Mouse (Mus musculus) adrenal gland, adult (tissue): Measurements from ENCODE around the gene Adarb1.
A peak's percentile ranks its signal among the peaks of the same experiment; 100 is the strongest.
"Not testable (repeated sequence)": the region's sequence is repeated elsewhere in the genome, so short reads cannot be mapped to it uniquely, and the experiment has no call there.

Experiments
- DNase-seq, 2 experiments: peaks; one replicate each; pipeline ENCODE4 v3.0.0; 2022 to 2023; ENCODE audit warnings: low spot score in 1 of 2; ENCODE audit not compliant: inconsistent age in 2 of 2

Adarb1 gene

GRCm38 (mm10) chr10:77324716-77325115 is 93.4 kb downstream of the Adarb1 start:
- no peak for DNase-seq

GRCm38 (mm10) chr10:77321611-77322010 is 96.5 kb downstream of the Adarb1 start:
- no peak for DNase-seq

- no peak for DNase-seq
These were observed 97.1 kb downstream of the Adarb1 start for GRCm38 (mm10) chr10:77321001-77321400.

GRCm38 (mm10) chr10:77315682-77316081 is 102.4 kb downstream of the Adarb1 start:
- DNase-seq: no peak

- DNase-seq: no peak
These were observed 103.3 kb downstream of the Adarb1 start for GRCm38 (mm10) chr10:77314711-77315266.

- DNase-seq: no peak
These were observed 109.1 kb downstream of the Adarb1 start for GRCm38 (mm10) chr10:77308978-77309377.

- peak in 1 of 2 experiments; percentile 54 for DNase-seq
These were observed 112.3 kb downstream of the Adarb1 start for GRCm38 (mm10) chr10:77305766-77306165.

- no peak for DNase-seq
These were observed 113.1 kb downstream of the Adarb1 start for GRCm38 (mm10) chr10:77304840-77305533.

- DNase-seq: no peak
These were observed 113.7 kb downstream of the Adarb1 start for GRCm38 (mm10) chr10:77304362-77304761.

GRCm38 (mm10) chr10:77300934-77301297 is 117.2 kb downstream of the Adarb1 start:
- DNase-seq: no peak

- DNase-seq: no peak
These were observed 117.7 kb downstream of the Adarb1 start for GRCm38 (mm10) chr10:77300237-77300933.

- DNase-seq: no peak
These were observed 118.9 kb downstream of the Adarb1 start for GRCm38 (mm10) chr10:77299194-77299593.

- DNase-seq: no peak
These were observed 119.4 kb downstream of the Adarb1 start for GRCm38 (mm10) chr10:77298621-77299020.

- no peak for DNase-seq
These were observed 123.4 kb downstream of the Adarb1 start for GRCm38 (mm10) chr10:77294691-77295090.

GRCm38 (mm10) chr10:77290624-77291366 is 127.3 kb downstream of the Adarb1 start:
- no peak for DNase-seq

GRCm38 (mm10) chr10:77289559-77289958 is 128.5 kb downstream of the Adarb1 start:
- DNase-seq: no peak

- no peak for DNase-seq
These were observed 129.4 kb downstream of the Adarb1 start for GRCm38 (mm10) chr10:77288639-77289195.

GRCm38 (mm10) chr10:77287626-77288025 is 130.4 kb downstream of the Adarb1 start:
- peak in 1 of 2 experiments; percentile 34 for DNase-seq

- no peak for DNase-seq
These were observed 133.2 kb downstream of the Adarb1 start for GRCm38 (mm10) chr10:77284832-77285231.

- peak; percentile 71 to 92 for DNase-seq
These were observed 135.2 kb downstream of the Adarb1 start for GRCm38 (mm10) chr10:77282822-77283221.

- not testable (repeated sequence) for DNase-seq
These were observed 136.0 kb downstream of the Adarb1 start for GRCm38 (mm10) chr10:77282085-77282484.
